Mouse (Mus musculus) C2C12 (cell line): ENCODE data around the gene Immp2l.

ENCODE experiments used
- CEBPB ChIP-seq: IDR thresholded peaks from one replicate; pipeline ENCODE4 v1.6.1; 2011; ENCODE audit warnings: low read depth, mild to moderate bottlenecking, control low read depth, moderate library complexity
- CTCF ChIP-seq: IDR thresholded peaks from one replicate; pipeline ENCODE4 v1.5.1; 2011; ENCODE audit not compliant: control insufficient read depth, insufficient read depth, insufficient read length
- FOSL1 ChIP-seq: IDR thresholded peaks from one replicate; pipeline ENCODE4 v1.8.0; 2011; ENCODE audit warnings: mild to moderate bottlenecking, low read length; ENCODE audit not compliant: poor library complexity, insufficient read depth, severe bottlenecking
- MAX ChIP-seq: IDR thresholded peaks from one replicate; pipeline ENCODE4 v1.6.1; 2011; ENCODE audit warnings: mild to moderate bottlenecking, control low read depth
- USF1 ChIP-seq: IDR thresholded peaks from one replicate; pipeline ENCODE4 v1.6.1; 2011; ENCODE audit warnings: low read depth, mild to moderate bottlenecking, control low read depth, moderate library complexity

GRCm38 (mm10) chr12:41047085-41047766 is 23.3 kb downstream of the Immp2l start:
- no peak for TF ChIP-seq CTCF
- no peak for TF ChIP-seq CEBPB
- TF ChIP-seq MAX: no peak
- no peak for TF ChIP-seq USF1
- no peak for TF ChIP-seq FOSL1
